Mouse (Mus musculus) liver, postnatal 0 days (tissue): Measurements from ENCODE around the gene Tapbp.

Experiments used
- CTCF ChIP-seq: sonication (generic); IDR thresholded peaks from 2 replicates; pipeline ENCODE4 v1.5.1; 2016; ENCODE audit warnings: antibody characterized with exemption, low read depth
- EP300 ChIP-seq: IDR thresholded peaks from 2 replicates; pipeline ENCODE4 v1.6.1; 2016; ENCODE audit warnings: antibody characterized with exemption, low read depth, mild to moderate bottlenecking

GRCm38 (mm10) chr17:33953310-33953709, 37.6 kb downstream of the Tapbp start:
- TF ChIP-seq EP300, result no peak
- TF ChIP-seq CTCF, result no peak
